8 mouse cellular contexts compared by ENCODE assay signal in genomic region chr4:117323515-117324344, GRCm38 (mm10).
A peak's percentile ranks its signal among the peaks of the same experiment; 100 is the strongest.
DNase-seq lines count a peak whose midpoint lies in the region; ATAC-seq and TF ChIP-seq lines count a peak whose summit lies in the region.

No protein-coding gene starts in this region.

- H3K79me2 ChIP-seq in C2C12 (ENCODE audit: control insufficient read depth, insufficient read depth), result no peaks in the 10 kb centered on the region

- peak; percentile 42; the same call in 1 of the 2 replicates for ATAC-seq in kidney, postnatal 0 days (replicated peaks; ENCODE audit: low FRiP score, low read depth)
- no peak for ATAC-seq in monocyte, adult 5-6 weeks (replicated peaks; ENCODE audit: insufficient number of reproducible peaks, low FRiP score, low TSS enrichment, poor library complexity, severe bottlenecking)

- WGBS in heart, embryonic 10.5 days, result 16% methylated on average over 14 of the region's 14 CpGs
- WGBS in kidney, postnatal 0 days, result 18% methylated on average over 14 of the region's 14 CpGs
- WGBS in olfactory bulb, adult 2 months, result 40% methylated on average over 14 of the region's 14 CpGs

- TF ChIP-seq CTCF in C2C12 (IDR thresholded peaks at IDR 0.05; ENCODE audit: control insufficient read depth, insufficient read depth, insufficient read length), result peak; percentile 83
- TF ChIP-seq CTCF in kidney, postnatal 0 days (IDR thresholded peaks at IDR 0.05; ENCODE audit: low read depth), result peak; percentile 91
- peak; percentile 80 for TF ChIP-seq CTCF in olfactory bulb, adult 2 months (IDR thresholded peaks at IDR 0.05; ENCODE audit: insufficient read depth, low read depth, low read length)

- no peak overlapping the region for H3K4me2 ChIP-seq in kidney, postnatal 0 days (ENCODE audit: low read length)

- no peak for TF ChIP-seq POLR2A in olfactory bulb, adult 2 months (IDR thresholded peaks at IDR 0.05; ENCODE audit: insufficient read depth, low read depth, low read length)

- H3K27ac ChIP-seq in heart, embryonic 10.5 days, result no peak overlapping the region
- no peak overlapping the region for H3K27ac ChIP-seq in kidney, postnatal 0 days
- H3K27ac ChIP-seq in olfactory bulb, adult 2 months (ENCODE audit: insufficient read depth, low read depth, low read length), result no peak overlapping the region

- H3K9ac ChIP-seq in kidney, postnatal 0 days (ENCODE audit: low read depth, low read length), result no peak overlapping the region

- peak; percentile 63 for DNase-seq in NIH3T3 (ENCODE audit: low read depth)
- DNase-seq in embryo, embryonic 10.5 days (ENCODE audit: low spot score), result peak; percentile 87
- peak; percentile 89 for DNase-seq in heart, embryonic 10.5 days (ENCODE audit: low spot score)
- DNase-seq in kidney, postnatal 0 days (ENCODE audit: low spot score), result peak; percentile 72
- DNase-seq in lung, adult 18-20 months, result peak; percentile 22 to 37

- no peak overlapping the region for H3K4me3 ChIP-seq in C2C12 (ENCODE audit: insufficient read depth, poor library complexity, severe bottlenecking)
- no peak overlapping the region for H3K4me3 ChIP-seq in heart, embryonic 10.5 days
- H3K4me3 ChIP-seq in kidney, postnatal 0 days (replicated peaks; ENCODE audit: low read depth, low read length), result no peak overlapping the region
- no peak overlapping the region for H3K4me3 ChIP-seq in olfactory bulb, adult 2 months (ENCODE audit: insufficient read depth, low read depth, low read length)

- H3ac ChIP-seq in C2C12 (ENCODE audit: control insufficient read depth, insufficient read length, low read depth), result no peak overlapping the region

- H3K4me1 ChIP-seq in heart, embryonic 10.5 days, result peaks cover 9% of the 10 kb centered on the region
- H3K4me1 ChIP-seq in kidney, postnatal 0 days (replicated peaks; ENCODE audit: insufficient read depth, low read length), result no peaks in the 10 kb centered on the region
- peaks cover 3% of the 10 kb centered on the region; the same call in 1 of the 2 replicates for H3K4me1 ChIP-seq in olfactory bulb, adult 2 months (ENCODE audit: control insufficient read depth, insufficient read depth, low read length)

- no peaks in the 10 kb centered on the region for H3K27me3 ChIP-seq in C2C12 (ENCODE audit: control insufficient read depth, insufficient read depth, insufficient read length)
- peaks cover 74% of the 10 kb centered on the region for H3K27me3 ChIP-seq in heart, embryonic 10.5 days (ENCODE audit: insufficient read depth, poor library complexity, severe bottlenecking)
- H3K27me3 ChIP-seq in kidney, postnatal 0 days (ENCODE audit: insufficient read depth, low read length), result peaks cover 54% of the 10 kb centered on the region

- H3K36me3 ChIP-seq in C2C12 (ENCODE audit: control insufficient read depth, insufficient read depth), result no peaks in the 10 kb centered on the region
- no peaks in the 10 kb centered on the region for H3K36me3 ChIP-seq in heart, embryonic 10.5 days
- H3K36me3 ChIP-seq in kidney, postnatal 0 days (ENCODE audit: insufficient read depth, low read length), result no peaks in the 10 kb centered on the region

- H3K9me3 ChIP-seq in heart, embryonic 10.5 days, result no peaks in the 10 kb centered on the region
- H3K9me3 ChIP-seq in kidney, postnatal 0 days (replicated peaks; ENCODE audit: low read length), result no peaks in the 10 kb centered on the region

- no peaks in the 10 kb centered on the region for H3K79me3 ChIP-seq in C2C12 (ENCODE audit: low read depth)

TF ChIP-seq in C2C12, 6 proteins besides CTCF, POLR2A, EP300 and RAD21:
- TF ChIP-seq MAX (IDR thresholded peaks at IDR 0.05) (no peak), CEBPB (IDR thresholded peaks at IDR 0.05; ENCODE audit: low read depth) (no peak), MYOD1 (IDR thresholded peaks at IDR 0.05; ENCODE audit: control insufficient read depth, insufficient read length, low read depth) (no peak), USF1 (IDR thresholded peaks at IDR 0.05; ENCODE audit: low read depth) (no peak), MYOG (IDR thresholded peaks at IDR 0.05; ENCODE audit: control insufficient read depth, extremely low read depth, insufficient read length) (no peak), FOSL1 (IDR thresholded peaks at IDR 0.05; ENCODE audit: insufficient read depth, low read length, poor library complexity, severe bottlenecking) (no peak)

Comparison
In these comparisons a context has a peak if more than half of its experiments do, and no peak if none do; other contexts are left out.
1. DNase-seq: peak in every context shown above with its lines; median percentile 89 in heart, embryonic 10.5 days; 87 in embryo, embryonic 10.5 days; 72 in kidney, postnatal 0 days; 63 in NIH3T3; 30 in lung, adult 18-20 months.